8 mouse cellular contexts compared by ENCODE assay signal in genomic region chr15:100621671-100622070, GRCm38 (mm10). TPM values are rescaled to one million over a fixed set of nuclear protein-coding genes. Genes with fewer than 3 reads are reported as not detected.
A peak's percentile ranks its signal among the peaks of the same experiment; 100 is the strongest.
DNase-seq lines count a peak whose midpoint lies in the region; ATAC-seq and TF ChIP-seq lines count a peak whose summit lies in the region.
"Not testable (repeated sequence)": the region's sequence is repeated elsewhere in the genome, so short reads cannot be mapped to it uniquely, and the experiment has no call there.
"Had no signal": no experiment of that assay in that cellular context is flagged by ENCODE, and none has a peak within 500 bp of the region (broad histone marks: within the 10 kb centered on the region; RNA-seq: fewer than 3 reads in every experiment).

No protein-coding gene starts in this region.

- H3K4me2 ChIP-seq in heart, postnatal 0 days (ENCODE audit: low read depth, low read length); kidney, postnatal 0 days (ENCODE audit: low read length); lung, embryonic 14.5 days: not testable (repeated sequence)

- 0 out of 2 replicates have a peak, but pooled peaks have one; percentile 39 for ATAC-seq in heart, postnatal 0 days (ENCODE audit: insufficient read depth, low read depth)
- not testable (repeated sequence) for ATAC-seq in kidney, postnatal 0 days (replicated peaks; ENCODE audit: low FRiP score, low read depth); lung, embryonic 14.5 days (ENCODE audit: insufficient read depth)
- ATAC-seq in megakaryocyte, adult 5-6 weeks (ENCODE audit: poor library complexity, severe bottlenecking), result peak; percentile 25

- TF ChIP-seq CTCF in gastrocnemius, adult 2 months (IDR thresholded peaks at IDR 0.05); heart, postnatal 0 days (IDR thresholded peaks at IDR 0.05; ENCODE audit: low read depth); kidney, postnatal 0 days (IDR thresholded peaks at IDR 0.05; ENCODE audit: low read depth); lung, embryonic 14.5 days (IDR thresholded peaks at IDR 0.05; ENCODE audit: low read depth); testis, adult 2 months (IDR thresholded peaks at IDR 0.05; ENCODE audit: control insufficient read depth, insufficient read depth, insufficient replicate concordance, low read depth, low read length): not testable (repeated sequence)

- intact Hi-C loops in gastrocnemius, adult 2 months (cut with DNase I), result not testable (repeated sequence)

- H3K27me3 ChIP-seq in heart, postnatal 0 days (ENCODE audit: control insufficient read depth, insufficient read depth, low read length); kidney, postnatal 0 days (ENCODE audit: insufficient read depth, low read length); lung, embryonic 14.5 days (ENCODE audit: insufficient read depth, low read length); testis, adult 2 months (ENCODE audit: control insufficient read depth, insufficient read depth, low read length): not testable (repeated sequence)

- WGBS in heart, postnatal 0 days, result 42% methylated on average over 9 of the region's 9 CpGs
- WGBS in kidney, postnatal 0 days, result 67% methylated on average over 9 of the region's 9 CpGs
- 59% methylated on average over 9 of the region's 9 CpGs for WGBS in lung, embryonic 14.5 days

- not testable (repeated sequence) for H3K9me3 ChIP-seq in heart, postnatal 0 days (replicated peaks; ENCODE audit: control insufficient read depth, low read length); kidney, postnatal 0 days (replicated peaks; ENCODE audit: low read length); lung, embryonic 14.5 days (ENCODE audit: low read depth, low read length)

- not testable (repeated sequence) for TF ChIP-seq POLR2A in testis, adult 2 months (IDR thresholded peaks at IDR 0.05; ENCODE audit: control insufficient read depth, low read depth, low read length)

- H3K27ac ChIP-seq in gastrocnemius, adult 2 months, result peak overlapping the region; percentile 55
- peak overlapping the region; percentile 49 for H3K27ac ChIP-seq in heart, postnatal 0 days (ENCODE audit: low read depth)
- peak overlapping the region; percentile 48 for H3K27ac ChIP-seq in kidney, postnatal 0 days
- H3K27ac ChIP-seq in lung, embryonic 14.5 days (ENCODE audit: low read depth), result 0 out of 2 replicates have a peak overlapping the region, but pooled peaks have one; percentile 3
- 0 out of 2 replicates have a peak overlapping the region, but pooled peaks have one; percentile 30 for H3K27ac ChIP-seq in testis, adult 2 months (ENCODE audit: control insufficient read depth, insufficient read depth, low read depth, low read length)

- H3K4me1 ChIP-seq in heart, postnatal 0 days (ENCODE audit: control insufficient read depth, insufficient read depth); kidney, postnatal 0 days (replicated peaks; ENCODE audit: insufficient read depth, low read length); lung, embryonic 14.5 days (ENCODE audit: insufficient read depth); testis, adult 2 months (ENCODE audit: control insufficient read depth, insufficient read depth, low read length): not testable (repeated sequence)

- H3K4me3 ChIP-seq in gastrocnemius, adult 2 months; heart, postnatal 0 days (ENCODE audit: low read depth, low read length); kidney, postnatal 0 days (replicated peaks; ENCODE audit: low read depth, low read length); lung, embryonic 14.5 days (ENCODE audit: low read depth, low read length); testis, adult 2 months (ENCODE audit: control insufficient read depth, low read depth, low read length): not testable (repeated sequence)

- H3K9ac ChIP-seq in heart, postnatal 0 days (replicated peaks; ENCODE audit: low read depth, low read length); kidney, postnatal 0 days (ENCODE audit: low read depth, low read length); lung, embryonic 14.5 days: not testable (repeated sequence)

- H3K36me3 ChIP-seq in heart, postnatal 0 days (replicated peaks; ENCODE audit: control insufficient read depth, insufficient read depth, low read length), result peaks cover 38% of the 10 kb centered on the region
- peaks cover 29% of the 10 kb centered on the region for H3K36me3 ChIP-seq in kidney, postnatal 0 days (ENCODE audit: insufficient read depth, low read length)
- H3K36me3 ChIP-seq in lung, embryonic 14.5 days (ENCODE audit: insufficient read depth), result peaks cover 37% of the 10 kb centered on the region
- not testable (repeated sequence) for H3K36me3 ChIP-seq in testis, adult 2 months (ENCODE audit: control insufficient read depth, insufficient read depth, low read length)

- TF ChIP-seq EP300 in heart, postnatal 0 days (IDR thresholded peaks at IDR 0.05; ENCODE audit: low read depth), result not testable (repeated sequence)

- DNase-seq in adrenal gland, postnatal 25 days, result peak; percentile 34
- DNase-seq in gastrocnemius, adult 2 months; kidney, postnatal 0 days (ENCODE audit: low spot score); lung, embryonic 14.5 days: not testable (repeated sequence)
- DNase-seq in heart, postnatal 0 days (ENCODE audit: low spot score), result peak; percentile 33

RNA-seq across cellular contexts. Expression of gene Dazap2, which starts 6.5 kb away (rescaled TPM):
- 234 and 249 TPM in 2 replicates for total RNA-seq in adrenal gland, postnatal 25 days (2021)
- 10 to 100 TPM; 61.3 to 72.4 TPM for total RNA-seq in gastrocnemius, adult 2 months (2021)
- total RNA-seq in heart, postnatal 0 days (2014; rRNA removed; ENCODE audit: low replicate concordance), result 234 and 284 TPM in 2 replicates
- 213 and 214 TPM in 2 replicates for polyA plus RNA-seq in heart, postnatal 0 days (2015; fragmentation: Nextera tagmentation; extraction: Ambion mirVana)
- polyA plus RNA-seq in kidney, postnatal 0 days (2015; fragmentation: Nextera tagmentation; extraction: Ambion mirVana), result 327 and 349 TPM in 2 replicates
- polyA plus RNA-seq in lung, embryonic 14.5 days (2014; fragmentation: Nextera tagmentation; extraction: Ambion mirVana), result 210 and 231 TPM in 2 replicates
- 576 and 578 TPM in 2 replicates for total RNA-seq in megakaryocyte, adult 5-6 weeks (2015)
- 242 and 284 TPM in 2 replicates for total RNA-seq in megakaryocyte, adult 5-6 weeks (2017)
- polyA plus RNA-seq in testis, adult 2 months (2012; rRNA removed), result 242 and 282 TPM in 2 replicates

RNA-seq across cellular contexts. Expression of gene Smagp, which starts 15.1 kb away (rescaled TPM):
- 37.9 and 39.0 TPM in 2 replicates for total RNA-seq in adrenal gland, postnatal 25 days (2021)
- total RNA-seq in gastrocnemius, adult 2 months (2021), result 1 to 10 TPM; 1.9 to 3.5 TPM
- total RNA-seq in heart, postnatal 0 days (2014; rRNA removed; ENCODE audit: low replicate concordance), result 20.5 and 27.6 TPM in 2 replicates
- polyA plus RNA-seq in heart, postnatal 0 days (2015; fragmentation: Nextera tagmentation; extraction: Ambion mirVana), result 15.9 and 19.0 TPM in 2 replicates
- 83.7 and 92.0 TPM in 2 replicates for polyA plus RNA-seq in kidney, postnatal 0 days (2015; fragmentation: Nextera tagmentation; extraction: Ambion mirVana)
- polyA plus RNA-seq in lung, embryonic 14.5 days (2014; fragmentation: Nextera tagmentation; extraction: Ambion mirVana), result 9.5 and 11.9 TPM in 2 replicates
- total RNA-seq in megakaryocyte, adult 5-6 weeks (2015), result 1.1 and 3.2 TPM in 2 replicates
- 0.51 and 4.5 TPM in 2 replicates for total RNA-seq in megakaryocyte, adult 5-6 weeks (2017)
- polyA plus RNA-seq in testis, adult 2 months (2012; rRNA removed), result 3.6 and 4.9 TPM in 2 replicates

RNA-seq across cellular contexts. Expression of gene Pou6f1, which starts 21.9 kb away (rescaled TPM):
- total RNA-seq in adrenal gland, postnatal 25 days (2021), result 18.3 and 20.5 TPM in 2 replicates
- 10 to 100 TPM; 12.9 to 13.1 TPM for total RNA-seq in gastrocnemius, adult 2 months (2021)
- total RNA-seq in heart, postnatal 0 days (2014; rRNA removed; ENCODE audit: low replicate concordance), result 6.0 and 18.8 TPM in 2 replicates
- 3.2 and 5.2 TPM in 2 replicates for polyA plus RNA-seq in heart, postnatal 0 days (2015; fragmentation: Nextera tagmentation; extraction: Ambion mirVana)
- 9.5 and 9.7 TPM in 2 replicates for polyA plus RNA-seq in kidney, postnatal 0 days (2015; fragmentation: Nextera tagmentation; extraction: Ambion mirVana)
- 6.5 and 7.6 TPM in 2 replicates for polyA plus RNA-seq in lung, embryonic 14.5 days (2014; fragmentation: Nextera tagmentation; extraction: Ambion mirVana)
- 1.0 and 1.1 TPM in 2 replicates for total RNA-seq in megakaryocyte, adult 5-6 weeks (2015)
- 0.37 and 0.73 TPM in 2 replicates for total RNA-seq in megakaryocyte, adult 5-6 weeks (2017)
- polyA plus RNA-seq in testis, adult 2 months (2012; rRNA removed), result 38.2 and 38.9 TPM in 2 replicates

RNA-seq across cellular contexts. Expression of gene Bin2, which starts 47.7 kb away (rescaled TPM):
- total RNA-seq in adrenal gland, postnatal 25 days (2021), result 1.3 and 1.8 TPM in 2 replicates
- under 1 TPM in 1 of 2 experiments, not detected in 1; 0.69 TPM for total RNA-seq in gastrocnemius, adult 2 months (2021)
- 0.42 TPM in 1 of 2 replicates, not detected in the other for total RNA-seq in heart, postnatal 0 days (2014; rRNA removed; ENCODE audit: low replicate concordance)
- polyA plus RNA-seq in heart, postnatal 0 days (2015; fragmentation: Nextera tagmentation; extraction: Ambion mirVana), result 0.56 and 0.68 TPM in 2 replicates
- polyA plus RNA-seq in kidney, postnatal 0 days (2015; fragmentation: Nextera tagmentation; extraction: Ambion mirVana), result 0.93 and 0.97 TPM in 2 replicates
- 4.8 TPM in 2 replicates for polyA plus RNA-seq in lung, embryonic 14.5 days (2014; fragmentation: Nextera tagmentation; extraction: Ambion mirVana)
- 309 and 324 TPM in 2 replicates for total RNA-seq in megakaryocyte, adult 5-6 weeks (2015)
- total RNA-seq in megakaryocyte, adult 5-6 weeks (2017), result 275 and 304 TPM in 2 replicates
- polyA plus RNA-seq in testis, adult 2 months (2012; rRNA removed), result 19.3 and 19.7 TPM in 2 replicates
- polyA plus RNA-seq: C2C12 had no signal

Comparison
In these comparisons a context has a peak if more than half of its experiments do, and no peak if none do; other contexts are left out.
1. H3K27ac ChIP-seq: peak in every context shown above with its lines; median percentile 55 in gastrocnemius, adult 2 months; 49 in heart, postnatal 0 days; 48 in kidney, postnatal 0 days; 30 in testis, adult 2 months; 3 in lung, embryonic 14.5 days.